Mouse (Mus musculus) hindbrain, embryonic 14.5 days (tissue): ENCODE measurements around the gene Bmp5. TPM values are rescaled to one million over a fixed set of nuclear protein-coding genes. Genes with fewer than 3 reads are reported as not detected.

Experiments used
- ATAC-seq: fragments of 200-750 bp; cut with Nextera tagmentation; 2 replicates; pipeline ENCODE4 v1.8.0; 2017; ENCODE audit warnings: moderate number of reproducible peaks, mild to moderate bottlenecking, moderate TSS enrichment, moderate library complexity; ENCODE audit not compliant: low FRiP score
- DNase-seq: peaks from one replicate; pipeline ENCODE4 v3.0.0-alpha.2; 2015; ENCODE audit warnings: low spot score
- H3K27ac ChIP-seq: fragments of 300-500 bp; sonication (generic); 2 replicates; pipeline ENCODE4 v1.5.1; 2014; ENCODE audit warnings: mild to moderate bottlenecking, moderate library complexity
- H3K27me3 ChIP-seq: fragments of 300-500 bp; sonication (generic); 2 replicates; pipeline ENCODE4 v1.6.1; 2014; ENCODE audit warnings: mild to moderate bottlenecking, low read length, mixed read lengths; ENCODE audit not compliant: control insufficient read depth, insufficient read depth
- H3K36me3 ChIP-seq: fragments of 300-500 bp; sonication (generic); replicated peaks from 2 replicates; pipeline ENCODE4 v1.6.1; 2014; ENCODE audit not compliant: control insufficient read depth, insufficient read depth
- H3K4me1 ChIP-seq: fragments of 300-500 bp; sonication (generic); replicated peaks from 2 replicates; pipeline ENCODE4 v1.6.1; 2014; ENCODE audit warnings: antibody characterized with exemption, low read length, mixed read lengths; ENCODE audit not compliant: control insufficient read depth, insufficient read depth
- H3K4me2 ChIP-seq: fragments of 300-500 bp; sonication (generic); replicated peaks from 2 replicates; pipeline ENCODE4 v1.6.1; 2014; ENCODE audit warnings: mild to moderate bottlenecking, moderate library complexity
- H3K4me3 ChIP-seq: fragments of 300-500 bp; sonication (generic); replicated peaks from 2 replicates; pipeline ENCODE4 v1.5.1; 2014; ENCODE audit warnings: mild to moderate bottlenecking, low read length
- H3K9ac ChIP-seq: fragments of 300-500 bp; sonication (generic); 2 replicates; pipeline ENCODE4 v1.6.1; 2014
- H3K9me3 ChIP-seq: fragments of 300-500 bp; sonication (generic); 2 replicates; pipeline ENCODE4 v1.6.1; 2016; ENCODE audit warnings: low read length; ENCODE audit not compliant: control insufficient read depth
- WGBS: fragments of 180-500 bp; shearing (Covaris S2); extraction: QIAGEN DNeasy Blood & Tissue Kit; methylation state at CpG from one replicate; pipeline ENCODE4 v1.1.7; 2014; 5-methylcytosine and 5-hydroxymethylcytosine counted together
- polyA plus RNA-seq: library from polyadenylated mRNA; unstranded; fragments of >200 nt; fragmentation: Nextera tagmentation; extraction: Ambion mirVana; gene quantifications from 2 replicates; pipeline ENCODE4 v1.2.1, GENCODE M21; 2014

Gene Bmp5
- 3.9 and 5.4 TPM in 2 replicates for polyA plus RNA-seq

- Histone ChIP-seq H3K27me3 (no peaks in the 10 kb centered on the region), H3K4me2 (peak within 1 kb of the TSS; percentile 17; the same call in 1 of the 2 replicates), H3K9me3 (no peaks in the 10 kb centered on the region), H3K36me3 (no peaks in the 10 kb centered on the region), H3K27ac (no peak within 1 kb of the TSS), H3K9ac (no peak within 1 kb of the TSS), H3K4me3 (0 out of 2 replicates have a peak within 1 kb of the TSS, but pooled peaks have one; percentile 8), H3K4me1 (no peaks in the 10 kb centered on the region)
- ATAC-seq (no peak), DNase-seq (no peak)
- 37% methylated on average over 7 of the region's 7 CpGs for WGBS
Measured at GRCm38 (mm10) chr9:75775129-75775845, at the start of gene Bmp5. Gene Bmp5, plus strand, starts transcription at chr9:75775364.

DNA sequence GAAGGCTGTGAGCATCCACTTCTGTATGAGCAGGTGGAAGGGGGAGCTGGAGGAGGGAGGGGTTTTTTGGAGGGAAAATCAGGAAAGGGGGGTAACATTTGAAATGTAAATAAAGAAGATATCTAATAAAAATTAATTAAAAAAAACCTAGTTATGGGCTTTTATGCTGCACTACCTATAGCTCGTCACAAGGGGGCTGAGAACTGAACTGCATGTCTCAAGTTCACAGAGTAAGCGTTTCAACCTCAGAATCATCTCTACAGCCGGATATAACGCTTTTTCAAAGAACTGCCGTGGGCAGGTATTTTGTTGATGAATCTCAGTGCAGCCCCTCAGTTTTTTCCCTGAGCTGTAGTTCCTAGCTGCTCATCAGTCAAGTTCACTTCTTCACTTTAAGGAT lies 15.1 kb upstream of the Bmp5 start:
- DNase-seq (peak; percentile 58), ATAC-seq (no peak)
- Histone ChIP-seq H3K27me3 (no peaks in the 10 kb centered on the region), H3K4me3 (no peak overlapping the region), H3K4me1 (no peaks in the 10 kb centered on the region), H3K27ac (no peak overlapping the region), H3K4me2 (no peak overlapping the region), H3K9ac (no peak overlapping the region), H3K9me3 (no peaks in the 10 kb centered on the region), H3K36me3 (no peaks in the 10 kb centered on the region)
- 35% methylated on average over 5 of the region's 5 CpGs for WGBS

DNA sequence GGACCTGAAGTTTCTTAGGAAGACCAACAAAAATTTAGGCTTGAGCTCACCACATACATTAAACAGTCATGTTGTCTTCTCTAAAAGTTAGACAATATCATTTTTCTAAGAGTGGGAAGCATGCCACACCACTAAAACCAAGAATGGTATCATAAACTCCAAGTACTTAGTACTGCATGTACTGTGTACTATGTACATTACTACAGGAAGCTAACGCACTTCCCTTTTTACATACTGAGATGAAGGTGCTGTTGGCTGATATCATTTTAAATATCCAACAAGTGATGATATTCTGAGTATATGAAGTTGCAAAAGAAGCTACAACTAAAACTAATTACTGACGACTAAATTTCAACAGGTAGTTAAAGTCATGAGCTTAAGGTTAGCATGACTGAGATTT lies 13.6 kb upstream of the Bmp5 start:
- no peak overlapping the region for H3K9ac ChIP-seq
- H3K36me3 ChIP-seq, result no peaks in the 10 kb centered on the region
- H3K9me3 ChIP-seq, result no peaks in the 10 kb centered on the region
- H3K4me3 ChIP-seq, result no peak overlapping the region
- no peak for DNase-seq
- H3K4me2 ChIP-seq, result no peak overlapping the region
- no peak overlapping the region for H3K27ac ChIP-seq
- WGBS, result 95% methylated on average over 2 of the region's 2 CpGs
- no peaks in the 10 kb centered on the region for H3K27me3 ChIP-seq
- ATAC-seq, result no peak
- no peaks in the 10 kb centered on the region for H3K4me1 ChIP-seq

DNA sequence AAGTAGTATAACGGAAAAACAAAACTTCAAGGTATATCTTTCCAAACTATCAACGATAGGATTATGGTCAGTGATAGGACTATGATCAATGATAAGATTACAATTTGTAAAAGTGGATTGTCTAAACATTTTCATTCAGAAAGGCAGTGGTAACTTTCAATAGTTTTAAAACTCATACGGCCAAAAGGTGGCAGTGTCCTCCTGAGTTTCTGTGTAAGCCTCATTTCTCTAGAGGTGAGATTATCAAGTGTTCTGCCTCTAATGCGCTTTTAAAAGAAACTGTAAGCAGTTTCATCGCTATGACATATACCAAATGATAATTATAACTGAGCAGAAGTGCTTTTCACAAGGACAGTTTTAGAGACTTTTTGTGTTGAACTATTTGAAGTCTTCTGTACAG lies 12.7 kb upstream of the Bmp5 start:
- DNase-seq, result peak; percentile 83
- no peak overlapping the region for H3K9ac ChIP-seq
- no peaks in the 10 kb centered on the region for H3K4me1 ChIP-seq
- no peak overlapping the region for H3K27ac ChIP-seq
- 36% methylated on average over 5 of the region's 5 CpGs for WGBS
- no peak for ATAC-seq
- no peaks in the 10 kb centered on the region for H3K36me3 ChIP-seq
- no peaks in the 10 kb centered on the region for H3K27me3 ChIP-seq
- no peak overlapping the region for H3K4me3 ChIP-seq
- no peak overlapping the region for H3K4me2 ChIP-seq
- no peaks in the 10 kb centered on the region for H3K9me3 ChIP-seq

DNA sequence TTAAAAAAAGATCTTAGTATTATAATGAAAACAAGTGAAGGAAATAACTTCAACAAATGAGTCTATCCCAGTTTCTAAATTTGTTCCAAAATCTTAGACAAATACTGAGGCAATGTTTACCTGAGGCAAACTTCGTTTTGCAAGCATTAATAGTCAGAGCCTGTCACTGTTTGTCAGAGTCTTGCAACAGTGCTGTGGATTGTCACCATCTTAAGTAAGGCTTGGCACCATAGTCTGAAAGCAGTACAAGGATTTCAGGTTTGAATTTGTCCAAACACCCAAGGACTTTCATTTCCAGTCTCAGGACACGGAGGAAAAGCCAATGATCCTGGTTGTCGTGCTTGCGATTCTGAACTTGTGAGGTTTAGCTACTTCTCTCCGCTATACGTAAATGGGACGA lies 10.4 kb upstream of the Bmp5 start:
- H3K4me3 ChIP-seq, result no peak overlapping the region
- H3K9me3 ChIP-seq, result no peaks in the 10 kb centered on the region
- no peaks in the 10 kb centered on the region for H3K36me3 ChIP-seq
- no peak for ATAC-seq
- DNase-seq, result no peak
- H3K9ac ChIP-seq, result no peak overlapping the region
- H3K27ac ChIP-seq, result no peak overlapping the region
- no peaks in the 10 kb centered on the region for H3K27me3 ChIP-seq
- 95% methylated on average over 7 of the region's 7 CpGs for WGBS
- no peaks in the 10 kb centered on the region for H3K4me1 ChIP-seq
- no peak overlapping the region for H3K4me2 ChIP-seq

DNA sequence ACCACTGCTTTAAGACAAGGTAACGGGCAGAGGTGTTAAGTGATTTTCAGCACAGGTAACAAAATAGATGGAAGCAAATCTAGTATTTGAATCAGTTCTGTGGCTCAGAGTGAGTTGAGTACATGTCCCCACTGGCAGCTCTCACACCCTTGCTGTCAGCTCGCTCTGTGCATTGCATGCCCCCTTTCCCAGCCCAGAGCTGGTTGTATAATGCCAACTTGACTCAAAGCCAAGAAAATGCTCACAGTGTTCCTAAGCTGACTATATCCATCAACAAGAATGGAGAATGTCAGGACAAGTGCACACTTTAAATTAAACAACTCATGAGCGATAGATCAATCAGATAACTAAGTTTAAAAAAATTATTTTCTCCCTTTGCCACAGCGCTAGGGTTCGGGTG lies 8.6 kb upstream of the Bmp5 start:
- Histone ChIP-seq H3K4me3 (no peak overlapping the region), H3K4me2 (no peak overlapping the region), H3K9me3 (no peaks in the 10 kb centered on the region), H3K9ac (no peak overlapping the region), H3K27me3 (no peaks in the 10 kb centered on the region), H3K27ac (no peak overlapping the region), H3K36me3 (no peaks in the 10 kb centered on the region), H3K4me1 (no peaks in the 10 kb centered on the region)
- WGBS, result 81% methylated on average over 5 of the region's 5 CpGs
- ATAC-seq, result no peak
- DNase-seq, result no peak

- no peak overlapping the region for H3K4me3 ChIP-seq
- H3K4me2 ChIP-seq, result no peak overlapping the region
- no peaks in the 10 kb centered on the region for H3K27me3 ChIP-seq
- ATAC-seq (no peak), DNase-seq (no peak)
- H3K27ac ChIP-seq, result no peak overlapping the region
- no peaks in the 10 kb centered on the region for H3K4me1 ChIP-seq
- H3K9ac ChIP-seq, result no peak overlapping the region
- H3K36me3 ChIP-seq, result no peaks in the 10 kb centered on the region
- H3K9me3 ChIP-seq, result no peaks in the 10 kb centered on the region
- 75% methylated on average over 3 of the region's 3 CpGs for WGBS
Measured at GRCm38 (mm10) chr9:75769042-75769441, 6.1 kb upstream of the Bmp5 start.

DNA sequence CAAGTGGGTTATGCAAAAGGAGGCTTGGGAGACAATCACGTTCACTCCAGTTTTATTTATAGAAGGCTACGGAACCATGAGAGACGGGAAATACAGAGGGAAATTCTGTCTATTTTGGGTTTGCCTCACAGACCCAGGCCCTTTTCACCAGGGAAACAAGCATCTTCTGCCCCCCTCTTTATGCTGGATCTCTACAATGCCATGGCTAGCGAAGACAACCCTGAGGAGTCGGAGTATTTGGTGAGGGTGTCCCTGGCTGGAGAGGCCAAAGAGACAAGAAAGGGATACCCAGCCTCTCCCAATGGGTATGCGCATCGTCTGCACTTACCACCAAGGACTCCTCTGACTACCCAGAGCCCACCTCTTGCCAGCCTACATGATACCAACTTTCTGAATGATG lies 989 bp downstream of the Bmp5 start:
- Histone ChIP-seq H3K36me3 (no peaks in the 10 kb centered on the region), H3K4me1 (no peaks in the 10 kb centered on the region), H3K4me3 (0 out of 2 replicates have a peak overlapping the region, but pooled peaks have one; percentile 8), H3K27ac (no peak overlapping the region), H3K27me3 (no peaks in the 10 kb centered on the region), H3K4me2 (peak overlapping the region; percentile 17; the same call in 1 of the 2 replicates), H3K9me3 (no peaks in the 10 kb centered on the region), H3K9ac (no peak overlapping the region)
- ATAC-seq, result no peak
- 62% methylated on average over 7 of the region's 7 CpGs for WGBS
- no peak for DNase-seq

- Histone ChIP-seq H3K9me3 (no peaks in the 10 kb centered on the region), H3K36me3 (no peaks in the 10 kb centered on the region), H3K9ac (no peak overlapping the region), H3K4me2 (no peak overlapping the region), H3K27ac (no peak overlapping the region), H3K4me1 (no peaks in the 10 kb centered on the region), H3K27me3 (no peaks in the 10 kb centered on the region), H3K4me3 (no peak overlapping the region)
- ATAC-seq (no peak), DNase-seq (no peak)
- 88% methylated on average over 9 of the region's 9 CpGs for WGBS
Measured at GRCm38 (mm10) chr9:75778762-75779346, 3.7 kb downstream of the Bmp5 start.
